Mouse (Mus musculus) left cerebral cortex, postnatal 10 days (tissue): ENCODE measurements around the gene Arhgef7. TPM values are rescaled to one million over a fixed set of nuclear protein-coding genes. Genes with fewer than 3 reads are reported as not detected.

Experiments used
- DNase-seq, 2 experiments: peaks; one replicate each; pipeline ENCODE4 v3.0.0; 2021 to 2022; ENCODE audit warnings: low spot score in 2 of 2, mixed read lengths in 1 of 2; ENCODE audit errors: extremely low spot score in 1 of 2
- intact Hi-C: fragments of 180-260 bp; cut with DNase I; formaldehyde crosslinking; loops from one replicate; pipeline ENCODE4 v1.15.1; 2025
- total RNA-seq, 2 experiments: library from RNA; stranded (reverse); gene quantifications; 2 replicates each; pipeline ENCODE4 v1.2.3; 2021

Arhgef7 gene
- total RNA-seq, 2 experiments from 2014 or later, result 182 to 189 TPM

DNA sequence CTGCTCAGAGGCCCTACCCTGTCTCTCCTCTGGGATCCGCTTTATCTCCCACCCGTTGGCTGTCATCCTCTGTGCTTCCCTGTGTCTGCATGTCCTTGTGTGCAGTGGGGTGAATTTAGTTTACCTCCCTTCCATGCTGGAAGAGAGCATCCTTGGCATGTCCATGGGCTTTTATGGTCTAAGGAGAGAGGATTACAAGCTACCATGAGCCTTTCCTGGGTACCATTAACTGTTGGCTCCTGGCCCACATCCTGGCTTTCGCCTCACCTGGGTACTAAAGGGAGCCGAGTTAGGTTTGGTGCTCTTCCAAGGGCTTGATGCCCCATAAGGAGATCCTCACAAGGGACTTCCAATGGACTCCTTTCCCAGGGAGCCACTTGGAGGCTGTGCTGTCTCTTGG, 53.1 kb downstream of the Arhgef7 start:
- intact Hi-C loops, result no loop called here

DNA sequence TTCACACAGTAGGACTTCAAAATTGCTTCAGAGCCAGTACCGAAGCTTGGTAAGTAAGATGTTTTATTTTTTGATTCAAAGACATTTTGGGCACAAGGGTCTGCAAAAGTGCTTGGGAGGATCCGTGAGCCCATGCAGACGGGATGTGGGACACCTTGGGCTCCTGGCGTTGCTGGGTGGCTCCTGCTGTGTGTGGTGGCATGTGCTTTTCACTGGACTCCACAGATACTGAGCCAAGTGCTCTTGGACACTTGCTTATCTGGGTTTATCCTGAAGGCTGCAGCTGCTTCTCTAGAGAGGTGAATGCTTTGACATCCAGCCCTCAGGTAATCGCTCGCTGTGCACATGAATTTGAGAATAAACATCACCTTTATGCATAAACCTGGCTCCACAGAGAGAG, 55.1 kb downstream of the Arhgef7 start:
- DNase-seq, result no peak
- intact Hi-C loops, result no loop called here

More for the DNA sequence above, 53.1 kb downstream of the Arhgef7 start:
- no peak for DNase-seq

DNA sequence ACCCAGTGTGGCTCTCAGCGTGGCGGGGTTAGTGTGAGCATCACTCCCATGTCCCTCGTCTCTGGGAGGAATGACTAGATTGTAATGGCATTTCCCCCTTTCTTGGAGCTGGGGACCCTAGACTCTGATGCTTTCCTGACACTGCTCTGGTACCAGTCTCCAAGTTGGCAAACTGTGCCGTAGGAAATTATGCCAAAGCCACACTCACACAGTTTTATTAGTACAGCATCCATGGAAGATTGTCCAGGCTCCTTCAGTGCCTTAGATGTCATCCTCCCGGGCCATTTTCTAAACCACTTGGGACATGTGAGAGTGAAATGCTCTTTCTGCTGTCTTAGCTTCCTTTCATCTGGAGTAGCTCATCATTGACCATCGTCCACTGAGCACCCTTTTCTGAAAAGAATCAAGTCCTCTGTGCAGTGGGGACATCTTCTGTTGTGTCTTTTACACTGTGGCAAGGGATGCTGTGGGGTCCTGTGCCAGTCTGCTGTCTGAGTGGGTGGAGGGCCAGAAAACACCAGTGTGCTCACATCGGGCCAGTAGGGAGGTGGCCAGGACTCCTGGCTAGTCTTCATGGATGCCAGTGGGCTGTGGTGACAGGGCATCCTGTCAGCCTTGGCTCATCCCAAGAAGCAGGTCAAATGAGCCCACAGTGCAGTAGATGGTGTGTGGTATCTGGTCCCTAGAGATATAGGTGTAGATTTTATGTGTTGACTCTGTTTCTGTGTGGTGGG, 56.5 kb downstream of the Arhgef7 start:
- intact Hi-C loops, result no loop called here
- no peak for DNase-seq

DNA sequence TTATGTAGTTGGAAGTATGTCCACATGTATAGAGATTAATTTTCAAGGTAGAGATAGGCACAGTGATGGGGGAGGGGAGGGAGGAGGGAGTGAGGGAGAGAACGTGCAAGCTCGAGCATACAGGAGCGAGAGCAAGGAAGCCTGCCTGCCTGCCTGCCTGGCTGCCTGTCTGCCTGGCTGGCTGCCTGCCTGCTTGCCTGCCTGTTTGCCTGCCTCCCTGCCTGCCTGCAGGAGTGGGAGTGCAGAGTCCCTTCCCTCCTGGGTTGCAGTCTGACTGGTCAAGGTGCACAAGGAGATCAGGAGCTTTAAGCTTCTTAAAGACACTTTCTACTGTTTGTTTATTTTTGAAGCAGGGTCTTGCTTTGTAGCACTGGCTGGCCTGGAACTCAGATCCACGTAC, 57.6 kb downstream of the Arhgef7 start:
- intact Hi-C loops, result no loop called here

DNA sequence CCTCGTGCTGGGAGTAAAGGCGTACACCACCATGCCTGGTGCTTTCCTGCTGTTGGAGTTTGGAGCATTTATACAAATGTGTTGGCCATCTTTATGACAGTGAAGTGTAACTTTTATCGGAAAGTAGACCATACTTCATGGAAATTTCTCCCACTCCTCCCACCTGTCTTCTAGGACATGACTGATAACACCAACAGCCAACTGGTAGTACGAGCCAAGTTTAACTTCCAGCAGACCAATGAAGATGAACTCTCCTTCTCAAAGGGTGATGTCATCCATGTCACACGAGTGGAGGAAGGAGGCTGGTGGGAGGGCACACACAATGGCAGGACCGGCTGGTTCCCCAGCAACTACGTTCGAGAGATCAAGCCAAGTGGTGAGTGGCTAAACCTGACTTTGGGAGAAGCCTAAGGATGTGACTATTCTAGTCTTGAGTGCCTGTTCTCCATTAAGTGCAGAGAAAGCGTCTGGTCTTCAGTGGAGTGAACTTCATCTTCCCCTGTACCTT, 58.1 kb downstream of the Arhgef7 start:
- no peak for DNase-seq
- intact Hi-C loops, result no loop called here

More for the DNA sequence above, 57.6 kb downstream of the Arhgef7 start:
- no peak for DNase-seq

DNA sequence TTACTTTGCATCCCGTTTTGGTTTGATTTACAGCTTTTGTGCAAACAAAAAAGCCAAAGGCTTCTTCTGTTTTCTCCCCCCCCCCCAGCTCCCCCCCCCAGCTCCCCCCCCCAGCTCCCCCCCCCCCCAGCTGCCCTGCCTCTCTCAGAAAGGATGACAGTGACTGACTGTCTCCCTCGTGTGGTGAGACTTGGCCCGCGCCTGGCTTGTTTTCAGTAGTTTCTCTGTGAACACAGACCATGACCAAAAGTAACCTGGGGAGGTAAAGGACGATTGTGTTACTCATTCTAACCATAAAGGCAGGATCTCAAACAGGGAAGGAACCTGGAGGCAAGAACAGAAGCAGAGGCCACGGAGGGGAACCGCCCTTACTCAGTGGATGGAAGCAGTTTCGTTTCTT, 60.7 kb downstream of the Arhgef7 start:
- DNase-seq, result peak in 1 of 2 experiments; percentile 71
- intact Hi-C loops, result no loop called here

DNA sequence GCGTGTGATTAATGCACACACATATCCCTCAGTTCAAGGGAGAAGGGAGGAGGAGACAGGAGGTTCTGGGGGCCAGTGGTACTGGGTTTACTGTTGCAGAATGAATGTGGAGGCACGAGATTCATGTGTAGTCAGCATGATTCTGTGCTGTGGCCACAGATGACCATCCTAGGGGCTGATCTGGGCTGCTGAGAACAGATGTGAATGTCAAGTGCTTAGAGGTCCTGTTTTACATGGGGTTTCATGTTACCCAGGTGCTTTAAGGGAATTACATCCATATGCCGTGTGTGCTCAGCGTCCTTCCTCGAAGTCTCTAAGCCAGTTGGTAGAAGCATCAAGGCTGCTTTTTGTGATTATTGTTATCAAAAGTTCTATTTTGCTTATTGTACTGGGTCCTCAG, 61.6 kb downstream of the Arhgef7 start:
- no peak for DNase-seq
- intact Hi-C loops, result no loop called here

DNA sequence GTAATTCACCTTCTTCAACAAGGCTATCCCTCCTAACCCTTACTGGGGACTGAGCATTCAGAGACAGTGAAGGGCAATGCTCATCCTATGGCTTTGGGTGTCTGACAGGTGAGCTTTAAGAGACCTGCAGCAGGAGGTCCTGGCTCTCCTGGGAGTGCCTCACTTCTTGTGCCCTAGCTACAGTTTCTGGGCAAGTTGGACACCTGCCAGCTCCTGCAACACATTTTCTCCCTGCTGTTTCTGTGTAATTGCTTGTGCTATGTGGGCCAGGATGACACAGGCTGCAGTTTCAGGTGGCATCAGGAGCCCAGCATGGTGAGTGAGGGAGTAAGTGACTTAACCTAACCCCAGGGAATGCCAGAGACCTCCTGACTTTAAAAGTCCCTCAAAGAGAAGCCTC, 67.4 kb downstream of the Arhgef7 start:
- intact Hi-C loops, result loop anchor here (5.0 kb wide), 1 partner anchor 38 kb away; no protein-coding TSS in a partner anchor

DNA sequence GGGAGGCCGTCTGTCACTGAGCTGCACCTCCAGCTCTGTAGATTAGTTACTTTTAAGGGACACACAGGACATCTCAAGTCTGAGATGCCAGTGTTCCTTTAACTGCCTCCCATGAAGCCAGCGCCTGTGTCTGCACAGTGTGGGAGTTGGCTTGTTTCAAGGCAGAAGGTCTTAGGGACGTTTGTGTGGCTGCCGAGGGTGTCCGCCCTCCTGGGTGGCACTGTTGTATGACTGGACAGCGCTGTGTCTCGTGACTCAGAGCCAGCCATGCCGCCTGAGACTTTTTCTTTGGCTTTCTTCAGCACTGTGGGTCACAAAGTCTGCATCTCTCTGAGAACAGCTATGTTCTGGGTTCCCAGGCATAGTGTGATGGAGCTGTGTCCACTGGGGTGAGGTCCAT, 69.6 kb downstream of the Arhgef7 start:
- intact Hi-C loops, result no loop called here
- no peak for DNase-seq

More for the DNA sequence above, 67.4 kb downstream of the Arhgef7 start:
- DNase-seq, result peak in 1 of 2 experiments; percentile 60

DNA sequence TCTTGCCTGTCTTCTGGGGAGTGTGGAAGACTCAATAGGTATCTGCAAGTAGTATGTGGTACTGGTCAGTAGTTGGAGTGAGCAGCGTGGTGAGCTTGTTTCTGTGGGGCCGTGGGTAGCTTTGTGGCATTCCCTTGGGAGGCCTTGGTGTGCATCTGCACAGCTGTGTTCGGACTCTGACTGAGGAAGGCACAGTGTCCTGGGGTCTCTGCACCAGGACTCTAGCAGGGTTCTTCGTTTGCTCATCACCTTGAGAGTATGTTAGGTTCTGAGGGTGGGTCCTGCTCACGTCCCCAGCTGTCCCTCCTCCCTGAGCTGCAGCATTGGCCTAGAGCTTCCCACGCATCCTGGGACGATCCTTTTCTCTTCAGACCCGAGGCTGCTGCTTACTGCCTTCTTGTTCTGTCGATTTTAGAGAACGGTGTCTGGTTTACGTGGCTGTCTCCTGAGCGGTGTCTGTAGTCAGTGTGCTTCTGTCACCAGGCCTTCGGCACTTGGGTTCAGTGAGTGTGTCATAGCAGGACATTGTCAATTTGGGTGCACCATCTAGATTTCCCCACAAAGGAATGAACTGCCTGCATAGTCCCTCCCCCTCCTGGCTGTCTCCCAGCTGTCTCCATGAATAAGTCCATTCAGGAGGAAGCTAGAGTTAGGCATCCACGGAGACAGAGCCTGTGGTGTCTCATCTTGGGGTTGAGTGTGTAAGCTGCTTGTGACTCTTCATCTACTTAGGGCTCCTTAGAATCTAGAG, 70.4 kb downstream of the Arhgef7 start:
- peak in 1 of 2 experiments; percentile 71 for DNase-seq
- intact Hi-C loops, result no loop called here

DNA sequence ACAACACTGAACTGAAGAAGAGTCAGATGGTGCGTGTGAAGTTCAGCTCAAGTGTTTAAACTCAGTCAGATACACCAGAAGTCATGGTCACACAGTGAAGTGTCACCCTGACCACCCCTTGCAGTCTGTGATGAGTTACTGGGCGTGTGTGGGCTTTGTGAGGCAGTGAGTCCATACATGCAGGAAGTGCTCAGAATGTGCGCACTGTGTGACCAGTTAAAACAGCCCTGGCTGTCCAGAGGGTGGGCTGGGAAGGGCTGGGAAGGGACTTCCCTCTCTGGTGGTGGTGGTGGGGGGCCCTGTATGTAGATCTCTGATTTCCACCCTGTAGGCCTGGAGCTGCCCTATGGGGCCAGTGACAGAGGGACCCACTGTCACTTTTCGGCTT, 71.0 kb downstream of the Arhgef7 start:
- DNase-seq, result no peak
- intact Hi-C loops, result no loop called here

DNA sequence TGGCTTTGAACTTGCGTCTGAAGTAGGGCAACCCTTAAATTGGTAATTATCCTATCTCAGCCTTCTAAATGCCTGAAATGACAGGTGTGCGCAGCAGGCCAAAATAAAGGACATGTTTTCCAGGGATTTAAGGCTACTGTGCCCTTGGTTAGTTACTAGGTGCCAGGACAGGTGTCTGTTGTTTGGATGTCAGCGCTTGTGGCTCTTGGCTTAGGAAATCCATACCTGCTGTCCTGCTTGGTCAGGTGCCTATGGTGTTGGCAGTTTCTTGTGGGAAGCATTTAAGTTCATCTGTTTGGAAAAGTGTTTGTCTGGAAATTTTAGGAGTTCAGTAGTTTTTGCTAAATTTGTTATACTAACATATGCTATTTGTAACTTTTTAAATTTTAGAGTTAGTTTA, 71.6 kb downstream of the Arhgef7 start:
- no peak for DNase-seq
- intact Hi-C loops, result no loop called here

DNA sequence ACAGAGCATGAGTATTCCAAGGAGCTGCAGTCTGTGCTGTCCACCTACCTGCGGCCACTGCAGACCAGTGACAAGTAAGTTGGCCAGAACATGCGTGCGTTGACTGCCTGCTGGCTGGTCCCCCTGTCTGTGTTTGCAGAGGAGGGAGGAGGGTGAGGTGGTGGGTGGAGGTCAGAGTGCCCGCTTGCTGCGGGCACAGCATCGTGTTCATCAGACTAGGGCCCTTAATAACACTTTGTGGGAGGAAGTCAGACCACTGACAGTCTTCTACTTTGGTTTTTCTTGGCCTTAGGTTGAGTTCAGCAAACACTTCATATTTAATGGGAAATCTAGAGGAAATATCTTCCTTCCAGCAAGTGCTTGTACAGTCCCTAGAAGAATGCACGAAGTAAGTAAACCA, 73.0 kb downstream of the Arhgef7 start:
- intact Hi-C loops, result no loop called here
- DNase-seq, result no peak

DNA sequence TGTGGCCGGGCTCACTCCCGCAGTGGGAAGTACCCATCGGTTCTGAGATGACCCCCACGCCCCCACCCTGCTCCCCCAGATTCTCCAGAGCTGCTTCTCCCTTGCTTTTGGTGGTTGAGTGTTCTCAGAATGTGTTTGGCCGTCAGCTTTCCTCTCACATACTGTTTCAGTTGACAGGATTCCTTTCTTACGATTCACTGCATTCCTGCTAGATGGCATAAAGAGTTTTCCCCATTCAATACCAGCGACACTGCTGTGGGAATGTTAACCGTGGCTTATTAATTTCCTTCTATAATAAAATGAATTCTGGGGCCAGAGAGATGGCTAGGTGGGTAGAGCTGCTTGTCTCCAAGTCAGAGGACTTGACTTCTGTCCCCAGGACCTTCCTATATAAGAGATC, 74.0 kb downstream of the Arhgef7 start:
- DNase-seq, result no peak
- intact Hi-C loops, result no loop called here

DNA sequence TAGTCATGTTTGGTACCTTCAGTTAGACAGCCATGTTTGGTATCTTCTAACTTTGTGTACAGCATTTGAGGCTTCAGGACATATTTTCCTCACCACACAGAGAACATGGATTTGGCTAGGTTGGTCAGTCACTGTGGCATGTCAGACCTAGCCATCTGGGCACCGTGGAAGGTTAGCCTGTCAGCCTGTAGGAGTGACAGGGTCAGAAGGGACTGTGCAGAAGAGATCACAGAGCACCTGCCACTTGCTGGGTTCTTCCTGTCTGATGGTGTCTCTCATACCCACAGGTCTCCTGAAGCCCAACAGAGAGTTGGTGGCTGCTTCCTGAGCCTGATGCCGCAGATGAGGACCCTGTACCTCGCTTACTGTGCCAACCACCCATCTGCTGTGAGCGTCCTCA, 77.4 kb downstream of the Arhgef7 start:
- DNase-seq, result no peak
- intact Hi-C loops, result no loop called here

DNA sequence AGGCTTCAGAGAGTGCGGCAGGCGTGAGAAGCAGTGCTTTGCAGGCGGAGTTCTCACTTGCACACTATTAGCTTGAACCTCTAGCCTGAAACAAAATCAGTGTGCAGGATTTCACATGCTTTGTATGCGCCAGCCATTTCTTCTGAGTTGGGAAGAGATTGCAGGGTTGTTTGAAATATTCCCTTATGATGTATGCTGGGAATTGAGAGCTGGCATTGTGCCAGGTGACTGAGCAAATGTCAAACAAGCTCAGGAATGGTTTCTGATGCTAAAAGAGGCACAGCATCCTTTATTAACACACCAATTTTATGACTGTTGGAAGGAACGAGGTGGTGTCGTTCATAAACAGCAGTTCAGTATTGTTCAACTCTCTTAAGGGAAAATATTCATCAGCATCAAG, 78.7 kb downstream of the Arhgef7 start:
- intact Hi-C loops, result no loop called here

DNA sequence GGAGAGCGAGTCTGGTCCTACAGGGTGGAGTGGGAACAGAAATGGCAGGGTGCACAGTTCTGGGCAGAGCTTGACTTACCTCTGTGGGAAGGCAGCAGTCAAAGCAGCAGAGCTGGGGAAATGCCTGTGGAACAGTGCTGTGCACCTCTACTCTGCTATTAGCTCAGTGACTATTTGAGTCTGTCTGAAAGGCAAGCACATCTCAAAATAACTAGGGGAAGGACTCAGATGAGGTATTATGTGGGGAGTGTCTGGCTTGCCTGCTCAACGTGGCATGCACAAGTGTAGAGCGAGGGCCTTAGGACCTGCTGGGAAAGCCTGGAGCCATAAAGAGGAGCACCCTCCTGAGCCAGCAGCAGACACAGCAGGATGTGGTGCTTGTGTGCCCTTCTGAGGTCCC, 79.8 kb downstream of the Arhgef7 start:
- no peak for DNase-seq
- intact Hi-C loops, result no loop called here

More for the DNA sequence above, 78.7 kb downstream of the Arhgef7 start:
- DNase-seq, result no peak

DNA sequence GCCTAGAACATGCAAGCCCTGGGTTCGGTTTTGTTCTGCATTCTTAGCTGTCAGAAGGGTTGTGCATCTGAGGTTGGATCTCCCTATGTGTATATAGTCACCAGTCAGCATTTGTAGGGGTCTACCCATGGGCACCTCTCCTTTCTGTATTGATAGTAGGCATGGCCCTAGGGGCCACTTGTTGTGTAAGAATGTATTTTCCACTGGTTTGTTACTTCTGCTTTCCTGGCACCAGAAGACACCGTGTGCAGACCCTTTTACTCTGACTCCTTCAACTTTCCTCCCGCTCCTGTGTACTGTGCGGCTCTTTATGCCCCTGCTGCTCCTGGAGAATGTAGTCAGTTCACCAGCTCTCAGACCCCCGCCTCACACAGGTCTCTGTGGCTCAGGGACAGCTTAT, 80.5 kb downstream of the Arhgef7 start:
- no peak for DNase-seq
- intact Hi-C loops, result no loop called here

DNA sequence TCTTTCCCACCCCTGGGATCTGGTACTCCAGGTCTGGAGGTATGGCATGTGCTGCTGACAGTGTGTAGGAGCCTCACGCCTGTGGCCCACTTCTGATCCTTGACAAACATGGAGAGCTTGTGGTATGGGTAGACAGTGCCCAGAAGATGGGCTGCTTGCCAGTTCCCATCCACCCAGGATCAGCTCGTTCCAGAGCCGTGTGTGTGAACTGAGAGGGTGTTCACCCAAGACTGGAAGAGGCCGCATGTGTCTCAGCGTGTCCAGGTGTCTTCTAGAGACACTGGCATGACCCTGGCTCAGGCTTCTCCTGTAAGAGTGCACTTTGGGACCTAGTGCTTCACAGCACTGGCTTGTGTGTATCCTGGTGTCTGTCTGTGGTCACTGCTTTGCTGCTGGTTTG, 82.9 kb downstream of the Arhgef7 start:
- intact Hi-C loops, result no loop called here
- no peak for DNase-seq

DNA sequence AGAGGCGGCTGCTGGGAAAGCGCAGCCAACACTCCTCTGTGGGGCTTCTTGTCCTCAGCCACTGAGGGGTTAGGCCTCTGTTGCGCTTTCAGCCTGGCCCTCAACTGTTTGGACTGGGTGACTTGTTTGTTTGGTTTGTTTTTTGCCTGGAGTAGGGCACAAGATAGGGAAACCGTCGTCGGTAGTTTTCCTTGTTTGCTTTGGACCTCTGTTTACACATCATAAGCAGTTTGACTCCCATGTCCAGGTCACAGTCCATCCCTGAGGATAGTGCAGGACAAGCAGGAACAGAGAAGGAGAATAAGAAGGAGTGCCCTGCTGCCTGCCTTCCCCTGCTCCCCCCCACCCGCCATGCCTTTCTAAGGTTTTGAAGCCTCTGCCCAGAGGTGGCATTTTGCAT, 86.3 kb downstream of the Arhgef7 start:
- intact Hi-C loops, result no loop called here
- no peak for DNase-seq
